Mouse (Mus musculus) left cerebral cortex, postnatal 25 days (tissue): ENCODE data around the gene Cmtm7. TPM values are rescaled to one million over a fixed set of nuclear protein-coding genes. Genes with fewer than 3 reads are reported as not detected.
"Not testable (repeated sequence)": the region's sequence is repeated elsewhere in the genome, so short reads cannot be mapped to it uniquely, and the experiment has no call there.

Experiments
- DNase-seq, 2 experiments: peaks; one replicate each; pipeline ENCODE4 v3.0.0; 2022; ENCODE audit warnings: low spot score in 2 of 2, mixed read lengths in 1 of 2
- intact Hi-C: fragments of 180-260 bp; cut with DNase I; formaldehyde crosslinking; loops from one replicate; pipeline ENCODE4 v1.15.1; 2025
- total RNA-seq, 2 experiments: library from RNA; stranded (reverse); gene quantifications; 2 replicates each; pipeline ENCODE4 v1.2.3; 2021

Cmtm7 gene
- total RNA-seq, 2 experiments from 2014 or later = 4.9 to 5.0 TPM

DNA sequence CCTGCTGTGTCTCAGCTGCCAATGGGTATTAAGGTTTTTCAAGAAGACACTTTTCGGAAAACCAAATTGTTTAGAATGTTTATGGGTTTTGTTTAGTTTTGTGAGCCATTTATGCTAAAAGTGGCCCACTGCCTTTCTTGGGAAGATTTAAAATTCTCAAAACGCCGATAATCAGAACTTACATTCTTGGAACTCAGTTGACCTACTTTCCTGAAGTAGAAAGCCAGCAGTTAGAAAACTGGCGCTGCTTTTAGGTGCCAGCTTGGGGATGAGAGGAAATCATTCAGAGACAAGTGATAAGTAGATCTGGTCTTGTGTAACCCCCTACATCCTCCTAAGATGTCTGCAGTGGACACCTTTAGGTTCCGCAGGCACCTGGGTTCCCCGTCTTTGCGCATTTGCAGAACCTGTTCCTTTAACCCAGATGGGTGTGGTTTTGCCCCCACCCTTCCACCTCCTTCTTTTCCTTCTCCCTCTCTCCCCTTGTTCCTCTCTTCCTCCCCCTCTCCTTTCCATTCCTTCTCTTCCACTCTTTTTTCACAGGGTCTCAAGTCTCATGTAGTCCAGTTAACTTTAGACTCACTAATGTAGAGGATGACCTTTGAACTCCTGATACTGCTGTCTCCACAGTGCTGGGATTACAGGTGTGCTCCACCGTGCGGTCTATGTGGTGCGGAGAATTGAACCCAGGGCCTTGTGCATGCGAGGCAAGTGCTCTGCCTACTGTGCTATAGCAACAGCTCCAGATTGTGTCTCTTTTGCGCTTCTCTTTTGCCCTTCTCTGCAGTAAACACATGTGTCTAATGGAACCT is 49.6 kb downstream of the Cmtm7 start:
- intact Hi-C loops = no loop called here
- peak in 1 of 2 experiments; percentile 43 for DNase-seq

DNA sequence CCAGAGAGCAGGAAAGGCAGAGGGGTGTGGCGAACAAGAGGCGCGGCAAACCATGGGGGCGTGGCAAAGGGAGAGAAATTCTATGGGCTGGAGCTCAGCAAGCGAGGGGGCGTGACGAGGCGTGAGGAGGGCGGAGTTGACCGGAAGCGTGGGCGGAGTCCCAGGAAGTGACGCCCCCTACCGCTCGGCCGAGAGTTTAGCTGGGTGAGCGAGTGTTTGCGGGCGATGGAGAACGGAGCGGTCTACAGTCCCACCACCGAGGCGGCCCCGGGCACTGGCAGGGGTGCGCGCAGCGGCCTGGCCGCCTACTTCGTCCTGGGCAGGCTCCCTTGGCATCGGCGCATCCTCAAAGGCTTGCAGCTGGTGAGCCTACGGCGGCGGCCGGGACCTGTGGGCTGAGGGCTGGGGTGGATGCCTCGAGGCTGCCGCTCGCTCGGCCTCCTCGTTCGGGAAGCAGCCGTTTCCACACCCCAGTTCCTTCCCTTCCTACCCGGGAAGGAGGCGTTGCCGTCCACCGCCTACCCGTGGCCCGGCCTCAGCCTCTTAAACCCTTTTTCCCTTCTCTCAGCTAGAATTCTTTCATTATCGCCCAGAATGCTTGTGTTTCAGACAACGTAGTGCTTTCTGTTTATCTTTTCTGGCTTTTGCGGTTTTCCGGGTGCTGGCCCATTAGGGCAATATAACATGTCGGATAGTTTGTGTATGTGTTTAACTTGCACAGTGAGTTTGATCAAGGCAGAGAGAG is 50.5 kb downstream of the Cmtm7 start, which contains the start of gene Cmtm6:
TSS of gene Cmtm6 (plus strand) at position 106 of the 745 bp plus-strand sequence.
- intact Hi-C loops = no loop called here
- peak; percentile 94 to 97 for DNase-seq

DNA sequence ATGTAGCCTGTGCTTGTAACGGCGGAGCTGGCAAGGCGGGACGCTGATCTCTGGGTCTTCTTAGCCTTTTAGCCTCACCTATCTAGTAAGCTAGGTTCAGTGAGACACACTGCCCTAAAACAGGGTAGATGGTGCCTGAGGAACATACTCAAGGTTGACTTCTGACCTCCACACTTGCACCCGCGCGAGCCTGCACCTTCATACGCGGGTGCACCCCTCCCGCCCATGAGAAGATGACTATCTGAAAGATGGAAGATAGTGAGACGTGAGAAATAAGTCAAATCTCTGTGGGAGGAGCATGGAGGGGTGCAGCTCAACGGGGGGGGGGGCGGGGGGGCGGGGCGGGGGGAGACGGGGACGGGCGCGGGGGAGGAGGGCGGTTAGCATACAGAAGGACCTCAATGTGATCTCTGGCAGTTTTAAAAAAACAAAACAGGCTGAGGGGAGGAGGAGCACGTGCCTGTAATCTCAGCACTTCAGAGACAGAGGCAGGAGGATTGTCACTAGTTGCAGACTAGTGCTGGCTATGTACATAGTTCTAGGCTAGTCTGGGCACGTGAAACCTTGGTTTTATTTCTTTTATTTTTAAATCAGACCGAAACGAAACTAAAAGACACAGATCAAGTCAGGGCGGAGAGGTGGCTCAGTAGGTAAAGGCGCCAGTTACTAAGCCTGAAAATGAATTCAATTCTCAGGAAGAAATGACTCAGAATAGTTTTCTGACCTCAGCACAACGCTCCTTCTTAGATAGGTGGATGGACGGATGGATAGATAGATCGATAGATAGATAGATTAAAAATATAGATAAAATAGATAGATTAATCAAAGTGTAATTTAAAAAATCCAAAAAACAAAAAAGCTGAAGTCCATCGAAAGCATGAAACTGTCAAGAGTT is 51.5 kb downstream of the Cmtm7 start:
- intact Hi-C loops = no loop called here
- no peak for DNase-seq

- DNase-seq, intact Hi-C loops: not testable (repeated sequence)
Measured at GRCm38 (mm10) chr9:114728432-114728831, 53.2 kb downstream of the Cmtm7 start.

- peak; percentile 38 for DNase-seq
Measured at GRCm38 (mm10) chr9:114727315-114727714, 54.3 kb downstream of the Cmtm7 start.

GRCm38 (mm10) chr9:114716677-114717331 is 64.9 kb downstream of the Cmtm7 start:
- intact Hi-C loops = no loop called here
- DNase-seq = no peak

More at GRCm38 (mm10) chr9:114727315-114727714, 54.3 kb downstream of the Cmtm7 start:
- intact Hi-C loops = loop anchor here (1.0 kb wide), 1 partner anchor 79 kb away; no protein-coding TSS in a partner anchor

DNA sequence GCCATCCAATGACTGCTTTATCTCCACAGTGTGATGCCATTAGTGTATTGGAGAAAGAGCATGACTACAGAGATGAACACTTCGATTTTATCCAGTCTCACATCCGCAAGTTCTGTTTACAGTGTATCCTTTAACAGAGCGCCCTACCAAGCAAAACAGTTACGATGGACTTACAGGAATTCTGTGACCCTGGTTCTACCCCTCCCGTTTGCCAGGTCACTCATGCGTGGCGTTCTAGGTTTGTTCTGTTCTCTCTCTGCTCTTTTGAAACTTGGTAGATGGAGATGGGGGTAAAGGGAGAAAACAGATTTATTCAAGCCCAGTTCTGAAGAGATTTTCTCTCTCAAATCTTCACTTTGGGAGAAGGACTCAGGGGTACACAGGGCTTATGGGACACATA is 68.2 kb downstream of the Cmtm7 start:
- intact Hi-C loops = loop anchor here (5.0 kb wide), 1 partner anchor 66 kb away; no protein-coding TSS in a partner anchor
- DNase-seq = no peak

DNA sequence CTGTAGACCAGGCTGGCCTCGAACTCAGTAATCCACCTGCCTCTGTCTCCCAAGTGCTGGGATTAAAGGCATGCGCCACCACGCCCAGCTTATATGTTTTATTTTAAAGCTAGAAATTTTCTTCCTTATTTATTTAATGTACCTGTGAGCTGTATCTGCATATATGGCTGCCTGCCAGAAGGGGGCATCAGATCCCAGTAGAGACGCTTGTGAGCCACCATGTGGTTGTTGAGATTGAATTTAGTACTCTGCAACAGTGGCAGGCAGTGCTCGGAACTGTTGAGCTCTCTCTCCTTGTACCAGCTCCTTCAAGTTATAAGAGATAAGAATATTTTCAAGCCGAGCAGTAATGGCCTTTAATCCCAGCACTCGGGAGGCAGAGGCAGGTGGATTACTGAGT is 71.3 kb downstream of the Cmtm7 start:
- intact Hi-C loops = loop anchor here (5.0 kb wide), 1 partner anchor 63 kb away; no protein-coding TSS in a partner anchor
- DNase-seq = peak in 1 of 2 experiments; percentile 52

DNA sequence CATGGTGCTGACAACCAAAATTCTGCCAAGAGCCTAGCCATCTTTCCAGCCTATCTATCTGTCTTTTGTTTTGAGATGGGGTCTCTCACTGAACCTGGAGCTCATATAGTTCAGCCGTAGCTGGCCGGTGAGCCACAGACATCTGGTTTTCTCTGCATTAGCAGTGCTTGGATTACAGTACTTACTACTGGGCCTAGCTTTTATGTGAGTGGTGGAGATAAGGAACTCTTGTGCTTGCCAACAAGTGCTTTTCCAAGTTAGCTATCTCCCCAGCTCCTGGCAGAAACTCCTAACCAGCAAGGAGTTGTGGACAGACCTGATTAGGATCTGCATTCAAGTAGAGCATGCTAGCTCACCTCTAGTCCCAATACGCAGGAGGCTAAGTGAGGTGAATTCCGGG is 73.9 kb downstream of the Cmtm7 start:
- no peak for DNase-seq
- intact Hi-C loops = no loop called here

Other genes starting within 250 kb of the Cmtm7 start
- gene Trim71, start 217.5 kb downstream of the Cmtm7 start, total RNA-seq = under 1 TPM; 0.69 TPM
- 10 to 100 TPM; 45.0 to 46.8 TPM for gene Cnot10, start 141.7 kb downstream of the Cmtm7 start, total RNA-seq
- gene Dync1li1, start 93.1 kb downstream of the Cmtm7 start, total RNA-seq = 10 to 100 TPM; 90.1 to 93.7 TPM
- gene Cmtm6, start 50.7 kb downstream of the Cmtm7 start, total RNA-seq = 10 to 100 TPM; 22.9 to 23.7 TPM
- 1 to 10 TPM; 2.2 to 2.5 TPM for gene Cmtm8, start 62.3 kb upstream of the Cmtm7 start, total RNA-seq
- gene Gpd1l, start 152.1 kb upstream of the Cmtm7 start, total RNA-seq = 10 to 100 TPM; 87.2 to 91.9 TPM
- gene Osbpl10, start 196.7 kb upstream of the Cmtm7 start, total RNA-seq = 10 to 100 TPM; 46.4 to 54.6 TPM
- gene Rps27rt, start 200.9 kb upstream of the Cmtm7 start, total RNA-seq = 10 to 100 TPM; 21.8 to 24.8 TPM